Mouse (Mus musculus) megakaryocyte, embryonic 14.5 days (primary cell): ENCODE data around the gene Olfr6.

Source experiments
- FLI1 ChIP-seq: IDR thresholded peaks from 2 replicates; pipeline ENCODE4 v1.6.1; 2012; ENCODE audit warnings: low read length, inconsistent platforms, mixed read lengths
- GATA1 ChIP-seq: IDR thresholded peaks from 3 replicates; pipeline ENCODE4 v1.6.1; 2012; ENCODE audit warnings: mixed read lengths, low read length, inconsistent platforms, borderline replicate concordance

DNA sequence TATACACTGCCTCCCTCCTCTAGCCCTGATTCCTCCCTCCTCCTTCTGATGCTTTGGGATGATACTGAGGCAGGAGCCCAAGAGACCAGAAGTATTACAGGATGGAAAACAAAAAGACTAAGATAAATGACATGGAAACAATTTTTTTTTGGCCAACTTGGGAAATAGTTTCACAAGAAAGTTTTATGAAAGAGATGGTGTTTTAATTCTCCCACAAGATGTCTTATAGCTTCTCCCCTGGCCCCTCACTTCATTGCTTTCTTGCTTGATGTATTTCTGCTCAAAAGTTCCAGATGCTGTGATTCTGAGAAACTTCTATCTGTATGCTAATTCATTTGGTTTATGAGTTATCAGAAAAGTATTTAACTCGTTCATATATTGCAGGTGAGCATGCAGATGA lies 42.2 kb upstream of the Olfr6 start, which contains the start of gene Olfr2:
- TF ChIP-seq GATA1 (no peak), FLI1 (no peak)
